Comparison of ENCODE assay signal across 22 mouse cellular contexts in genomic region chr10:58824016-58824568, GRCm38 (mm10). TPM values are rescaled to one million over a fixed set of nuclear protein-coding genes. Genes with fewer than 3 reads are reported as not detected.
"Had no signal": no experiment of that assay in that cellular context is flagged by ENCODE, and none has a peak within 500 bp of the region (broad histone marks: within the 10 kb centered on the region; RNA-seq: fewer than 3 reads in every experiment).

No protein-coding gene starts in this region.

- H3K4me1 ChIP-seq: heart, embryonic 10.5 days; heart, embryonic 12.5 days; hindbrain, embryonic 13.5 days; hindbrain, embryonic 15.5 days; kidney, embryonic 15.5 days; liver, embryonic 12.5 days had no signal

- ATAC-seq: hindbrain, postnatal 0 days; intestine, embryonic 16.5 days; liver, embryonic 12.5 days had no signal

- H3K4me3 ChIP-seq: heart, embryonic 10.5 days; heart, embryonic 12.5 days; hindbrain, embryonic 13.5 days; hindbrain, embryonic 15.5 days; kidney, embryonic 15.5 days; limb, embryonic 13.5 days; limb, embryonic 15.5 days; liver, embryonic 12.5 days had no signal

- H3K9me3 ChIP-seq: heart, embryonic 10.5 days; heart, embryonic 12.5 days; hindbrain, embryonic 13.5 days; hindbrain, embryonic 15.5 days; kidney, embryonic 15.5 days; limb, embryonic 13.5 days; limb, embryonic 15.5 days; liver, embryonic 12.5 days had no signal

- H3K27me3 ChIP-seq: hindbrain, embryonic 13.5 days; hindbrain, embryonic 15.5 days; kidney, embryonic 15.5 days; limb, embryonic 13.5 days; limb, embryonic 15.5 days; liver, embryonic 12.5 days had no signal

- H3K27ac ChIP-seq: heart, embryonic 10.5 days; hindbrain, embryonic 13.5 days; hindbrain, embryonic 15.5 days; hindbrain, postnatal 0 days; kidney, embryonic 15.5 days; kidney, postnatal 0 days; limb, embryonic 13.5 days; limb, embryonic 15.5 days; liver, embryonic 12.5 days; liver, embryonic 14.5 days had no signal

- DNase-seq: gastrocnemius, postnatal 14 days; gastrocnemius, postnatal 36 days; heart, adult 18-20 months; heart, postnatal 10 days; heart, postnatal 36 days; kidney, adult 11 months; layer of hippocampus, adult 9-11 months; layer of hippocampus, postnatal 36 days; left cerebral cortex, postnatal 4 days had no signal

- H3K36me3 ChIP-seq: heart, embryonic 10.5 days; heart, embryonic 12.5 days; hindbrain, embryonic 13.5 days; hindbrain, embryonic 15.5 days; kidney, embryonic 15.5 days; limb, embryonic 13.5 days; limb, embryonic 15.5 days; liver, embryonic 12.5 days had no signal

- H3K9ac ChIP-seq: heart, embryonic 12.5 days; hindbrain, embryonic 13.5 days; hindbrain, embryonic 15.5 days; kidney, embryonic 15.5 days; limb, embryonic 13.5 days; limb, embryonic 15.5 days; liver, embryonic 12.5 days; liver, embryonic 14.5 days had no signal

- H3K4me2 ChIP-seq: heart, embryonic 12.5 days; hindbrain, embryonic 13.5 days; hindbrain, embryonic 15.5 days; kidney, embryonic 15.5 days; limb, embryonic 13.5 days; limb, embryonic 15.5 days; liver, embryonic 12.5 days had no signal

RNA-seq across cellular contexts. Expression of gene Sh3rf3, which starts 10.9 kb away (rescaled TPM):
- polyA plus RNA-seq: liver, adult 2 months; liver, embryonic 12.5 days; liver, embryonic 14.5 days had no signal
